Mouse (Mus musculus) intestine, embryonic 16.5 days (tissue): ENCODE data around the gene Ermard. TPM values are rescaled to one million over a fixed set of nuclear protein-coding genes. Genes with fewer than 3 reads are reported as not detected.
"Not testable (repeated sequence)": the region's sequence is repeated elsewhere in the genome, so short reads cannot be mapped to it uniquely, and the experiment has no call there.

Experiments used
- ATAC-seq: fragments of 200-750 bp; cut with Nextera tagmentation; 2 replicates; pipeline ENCODE4 v1.8.0; 2017; ENCODE audit warnings: moderate TSS enrichment, moderate library complexity
- H3K27ac ChIP-seq: fragments of 300-500 bp; sonication (generic); 2 replicates; pipeline ENCODE4 v1.5.1; 2014; ENCODE audit warnings: mild to moderate bottlenecking, low read length
- H3K27me3 ChIP-seq: fragments of 300-500 bp; sonication (generic); replicated peaks from 2 replicates; pipeline ENCODE4 v1.6.1; 2014; ENCODE audit warnings: low read length, control low read depth, mixed read lengths; ENCODE audit not compliant: control insufficient read depth, insufficient read depth
- H3K36me3 ChIP-seq: fragments of 300-500 bp; sonication (generic); 2 replicates; pipeline ENCODE4 v1.6.1; 2014; ENCODE audit warnings: low read length, control low read depth; ENCODE audit not compliant: control insufficient read depth, insufficient read depth
- H3K4me1 ChIP-seq: fragments of 300-500 bp; sonication (generic); 2 replicates; pipeline ENCODE4 v1.6.1; 2014; ENCODE audit warnings: low read length, control low read depth, mixed read lengths; ENCODE audit not compliant: control insufficient read depth, insufficient read depth
- H3K4me2 ChIP-seq: fragments of 300-500 bp; sonication (generic); 2 replicates; pipeline ENCODE4 v1.6.1; 2014; ENCODE audit warnings: low read depth, low read length, control low read depth
- H3K4me3 ChIP-seq: fragments of 300-500 bp; sonication (generic); 2 replicates; pipeline ENCODE4 v1.5.1; 2014; ENCODE audit warnings: mild to moderate bottlenecking, low read length
- H3K9ac ChIP-seq: fragments of 300-500 bp; sonication (generic); 2 replicates; pipeline ENCODE4 v1.6.1; 2014; ENCODE audit warnings: low read depth, low read length
- H3K9me3 ChIP-seq: fragments of 300-500 bp; sonication (generic); 2 replicates; pipeline ENCODE4 v1.6.1; 2016; ENCODE audit warnings: low read length, control low read depth; ENCODE audit not compliant: control insufficient read depth
- WGBS: fragments of 180-500 bp; shearing (Covaris S2); extraction: QIAGEN DNeasy Blood & Tissue Kit; methylation state at CpG from one replicate; pipeline ENCODE4 v1.1.7; 2014; 5-methylcytosine and 5-hydroxymethylcytosine counted together
- polyA plus RNA-seq: library from polyadenylated mRNA; unstranded; fragments of >200 nt; fragmentation: Nextera tagmentation; extraction: Ambion mirVana; gene quantifications from 2 replicates; pipeline ENCODE4 v1.2.1, GENCODE M21; 2015

Ermard gene
- 50.0 and 58.1 TPM in 2 replicates for polyA plus RNA-seq

GRCm38 (mm10) chr17:15041175-15041729, at the start of gene Ermard, which contains the start of the genes Tcte3 and Gm3448:
Ermard (plus strand) TSS chr17:15041208.
Tcte3 (minus strand) TSS chr17:15041488.
Gm3448 (minus strand) TSS chr17:15041537.
- not testable (repeated sequence) for H3K4me1 ChIP-seq, H3K9ac ChIP-seq, H3K4me2 ChIP-seq, H3K36me3 ChIP-seq, H3K27me3 ChIP-seq, H3K4me3 ChIP-seq, H3K27ac ChIP-seq, H3K9me3 ChIP-seq
- peak; percentile 98 for ATAC-seq
- WGBS = 0% methylated on average over 11 of the region's 56 CpGs

DNA sequence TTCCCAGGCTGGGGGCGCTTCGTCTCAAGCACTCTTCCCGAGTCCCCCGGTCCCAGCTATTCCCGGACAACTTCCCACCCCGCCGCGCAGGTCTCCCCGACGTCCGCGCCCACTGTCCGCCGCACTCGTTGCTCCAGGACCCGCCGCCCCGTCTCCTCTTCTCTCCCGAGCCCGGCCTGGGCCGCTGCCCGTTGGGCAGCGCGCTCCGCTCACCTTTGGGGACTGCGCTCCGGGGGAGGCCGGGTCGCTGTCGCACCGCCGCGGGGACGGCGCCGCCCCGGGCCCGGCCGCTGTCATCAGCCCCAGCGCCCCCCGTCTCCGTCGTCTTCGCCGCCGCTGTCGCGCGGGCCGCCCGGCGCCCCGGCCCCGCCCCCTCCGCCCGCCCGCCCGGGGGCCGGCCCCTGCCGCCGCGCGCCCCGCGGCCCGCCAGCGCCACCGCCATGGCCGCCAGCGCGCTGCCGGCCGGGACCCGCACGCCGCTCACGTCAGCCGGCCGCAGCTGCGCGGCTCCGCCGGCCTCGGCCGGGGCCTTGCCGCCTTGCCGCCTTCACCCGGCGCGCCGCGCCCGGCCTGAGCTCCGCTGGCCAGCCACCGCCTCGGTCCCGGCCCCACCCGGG, 48.4 kb upstream of the Ermard start:
- no CpG with 5 or more reads among the region's 98 CpGs for WGBS
- H3K36me3 ChIP-seq, H3K9ac ChIP-seq, H3K4me3 ChIP-seq, H3K27ac ChIP-seq, H3K4me1 ChIP-seq, H3K9me3 ChIP-seq, H3K27me3 ChIP-seq, H3K4me2 ChIP-seq: not testable (repeated sequence)
- ATAC-seq = peak; percentile 89

- not testable (repeated sequence) for H3K27ac ChIP-seq, H3K27me3 ChIP-seq, H3K9ac ChIP-seq, H3K36me3 ChIP-seq, H3K4me1 ChIP-seq, H3K4me2 ChIP-seq, H3K9me3 ChIP-seq, H3K4me3 ChIP-seq
- no CpG with 5 or more reads among the region's 47 CpGs for WGBS
- peak; percentile 78 for ATAC-seq
Observed at GRCm38 (mm10) chr17:14993139-14993832, 47.7 kb upstream of the Ermard start.

DNA sequence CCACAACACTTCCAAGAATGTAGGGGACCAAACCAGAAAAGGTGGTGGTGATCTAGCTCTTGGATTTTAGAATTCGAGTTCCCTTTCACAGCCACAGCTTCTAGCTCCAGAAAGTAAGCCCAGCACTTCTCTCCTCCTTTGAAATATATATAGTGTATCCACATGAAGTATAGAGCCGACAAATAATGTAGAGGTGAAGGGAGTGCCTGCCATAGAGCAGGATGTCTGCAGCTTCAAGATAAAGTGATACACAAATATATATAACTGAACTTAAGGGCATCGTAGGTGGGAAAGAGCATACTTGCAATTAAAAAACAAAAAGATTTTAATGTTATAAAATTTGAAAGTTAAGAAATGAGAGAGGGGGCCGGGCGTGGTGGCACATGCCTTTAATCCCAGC, 46.9 kb upstream of the Ermard start:
- H3K9ac ChIP-seq, H3K4me1 ChIP-seq, H3K9me3 ChIP-seq, H3K27ac ChIP-seq, H3K4me3 ChIP-seq, H3K4me2 ChIP-seq, H3K36me3 ChIP-seq, ATAC-seq, H3K27me3 ChIP-seq: not testable (repeated sequence)
- WGBS = no CpG with 5 or more reads among the region's 5 CpGs

DNA sequence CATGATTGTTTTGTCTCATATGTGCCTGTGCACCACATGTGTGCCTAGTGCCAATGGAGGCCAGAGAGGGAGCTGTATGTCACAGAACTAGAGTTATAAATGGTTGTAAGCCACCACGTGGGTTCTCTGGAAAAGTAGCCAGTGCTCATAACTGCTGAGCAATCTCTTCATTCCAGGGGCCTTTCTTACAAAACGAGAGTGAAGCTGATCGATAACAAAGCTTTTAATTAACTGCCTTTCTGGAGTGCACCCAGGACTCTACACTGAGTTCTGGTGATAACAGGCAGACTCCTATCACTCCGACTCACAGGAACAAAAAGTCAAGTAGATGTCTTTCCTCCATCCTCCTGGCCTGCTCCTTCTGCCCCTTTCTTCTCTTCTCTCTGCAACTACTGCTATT, 41.0 kb upstream of the Ermard start:
- no CpG with 5 or more reads among the region's 4 CpGs for WGBS
- not testable (repeated sequence) for ATAC-seq, H3K27ac ChIP-seq, H3K27me3 ChIP-seq, H3K36me3 ChIP-seq, H3K4me3 ChIP-seq, H3K9me3 ChIP-seq, H3K4me2 ChIP-seq, H3K4me1 ChIP-seq, H3K9ac ChIP-seq

GRCm38 (mm10) chr17:15009088-15009487, 31.9 kb upstream of the Ermard start:
- no CpG with 5 or more reads among the region's 3 CpGs for WGBS
- not testable (repeated sequence) for H3K4me2 ChIP-seq, H3K4me3 ChIP-seq, H3K36me3 ChIP-seq, H3K27me3 ChIP-seq, H3K9me3 ChIP-seq, H3K4me1 ChIP-seq, H3K9ac ChIP-seq, H3K27ac ChIP-seq
- 0 out of 2 replicates have a peak, but pooled peaks have one; percentile 43 for ATAC-seq

GRCm38 (mm10) chr17:15009706-15010413, 31.1 kb upstream of the Ermard start, which contains the start of gene Gm3435:
Gm3435 (plus strand) TSS chr17:15010176.
- H3K36me3 ChIP-seq, H3K4me1 ChIP-seq, H3K27me3 ChIP-seq, H3K4me2 ChIP-seq, H3K4me3 ChIP-seq, H3K9me3 ChIP-seq, H3K27ac ChIP-seq, H3K9ac ChIP-seq: not testable (repeated sequence)
- ATAC-seq = peak; percentile 98
- no CpG with 5 or more reads among the region's 60 CpGs for WGBS

- ATAC-seq = not testable (repeated sequence)
Observed at GRCm38 (mm10) chr17:15021503-15022220, 19.3 kb upstream of the Ermard start.

More at GRCm38 (mm10) chr17:15021503-15022220, 19.3 kb upstream of the Ermard start:
- not testable (repeated sequence) for H3K36me3 ChIP-seq, H3K27me3 ChIP-seq, H3K4me3 ChIP-seq, H3K9me3 ChIP-seq, H3K27ac ChIP-seq, H3K9ac ChIP-seq, H3K4me1 ChIP-seq, H3K4me2 ChIP-seq
- WGBS = 88% methylated on average over 3 of the region's 3 CpGs
